Mouse (Mus musculus) c-Kit-positive CD71-positive TER-119-positive erythroid progenitor cells, embryonic 14.5 days (primary cell): Measurements from ENCODE around the gene Scarf2.
A peak's percentile ranks its signal among the peaks of the same experiment; 100 is the strongest.

Experiments
- DNase-seq: peaks from one replicate; pipeline ENCODE4 v3.0.0-alpha.2; 2013; ENCODE audit warnings: low spot score

Scarf2 gene

DNA sequence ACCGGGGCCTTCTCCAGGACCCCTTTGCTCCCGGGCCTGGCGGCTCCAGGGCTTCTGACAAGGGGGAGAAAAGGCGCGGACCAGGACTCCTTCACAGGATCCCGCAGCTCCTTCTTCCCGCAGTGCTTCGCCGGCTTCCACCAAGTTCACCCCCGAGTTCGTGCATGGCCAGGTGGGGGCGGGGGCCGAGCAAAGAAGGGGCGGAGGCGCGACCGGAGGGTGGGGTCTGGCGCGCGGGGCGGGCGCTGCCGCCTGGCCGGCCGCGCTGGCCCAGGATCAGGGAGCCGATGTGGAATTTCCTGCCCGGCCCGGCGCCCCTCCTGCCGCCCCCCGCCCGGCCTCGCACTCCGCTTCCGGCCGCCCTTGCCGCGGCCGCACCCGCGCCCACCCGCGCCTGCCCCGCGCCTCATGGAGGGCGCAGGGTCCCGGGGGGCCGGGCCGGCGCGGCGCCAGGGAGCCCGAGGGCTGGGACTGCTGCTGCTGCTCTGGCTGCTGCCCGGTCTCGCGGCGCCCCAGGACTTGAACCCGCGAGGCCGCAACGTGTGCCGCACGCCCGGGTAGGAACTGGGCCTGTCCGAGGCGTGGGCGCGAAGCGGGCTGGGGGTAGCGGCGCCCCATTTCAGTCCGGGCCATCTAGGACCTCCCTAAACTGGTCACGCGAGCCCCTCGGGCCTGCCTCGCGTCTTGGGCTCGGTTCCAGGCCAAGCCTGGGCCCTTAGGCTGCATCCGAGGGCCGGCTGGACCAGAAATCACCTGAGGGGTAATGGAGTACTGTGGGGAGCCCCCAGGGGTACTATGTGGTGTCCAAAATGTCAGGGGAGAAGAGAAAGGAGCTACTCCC is at the start of gene Scarf2:
Gene Scarf2 (plus strand): TSS at position 312 of the 841 bp plus-strand sequence.
- DNase-seq, result no peak

GRCm38 (mm10) chr16:17753001-17753400 is 44.1 kb upstream of the Scarf2 start:
- DNase-seq, result no peak

DNA sequence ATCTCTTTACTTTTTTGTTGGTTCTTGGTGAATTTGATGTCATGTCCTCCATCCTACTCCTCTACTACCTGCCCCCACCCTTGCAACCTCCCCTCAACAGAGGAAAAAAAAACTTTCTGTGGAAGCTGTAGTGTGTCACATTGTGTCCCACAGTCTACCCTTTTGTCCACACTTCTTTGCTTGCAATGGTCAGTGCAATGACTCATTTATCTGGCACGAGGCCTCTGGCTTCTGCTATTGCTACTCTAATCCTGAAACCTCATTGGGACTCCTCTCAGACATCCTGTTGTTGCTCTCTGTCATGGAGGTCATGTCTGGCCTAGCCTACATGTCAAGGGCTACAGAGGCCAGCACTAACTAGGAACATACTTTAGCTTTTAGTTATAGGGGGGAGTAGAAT is 43.4 kb upstream of the Scarf2 start:
- DNase-seq, result no peak

GRCm38 (mm10) chr16:17757756-17758155 is 39.3 kb upstream of the Scarf2 start:
- no peak for DNase-seq

DNA sequence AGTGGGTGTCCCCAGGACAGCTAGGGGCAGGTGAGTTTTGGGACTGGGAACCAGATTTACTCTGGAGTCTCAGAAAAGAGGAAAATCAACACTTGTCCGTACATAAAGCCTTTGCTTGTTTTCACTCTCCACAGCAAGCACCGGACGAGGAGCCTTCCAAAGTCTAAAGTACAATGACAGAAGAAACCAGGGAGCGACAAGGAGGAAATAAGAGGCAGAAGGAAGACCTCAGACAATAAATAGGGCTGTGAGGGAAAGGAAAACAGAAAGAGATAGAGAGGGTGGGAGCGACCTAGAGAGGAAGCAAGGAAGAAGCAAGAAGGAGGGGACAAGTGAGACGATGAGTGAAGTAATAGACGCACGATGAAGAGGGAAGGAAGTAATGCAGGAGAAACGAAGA is 38.2 kb upstream of the Scarf2 start:
- no peak for DNase-seq

DNA sequence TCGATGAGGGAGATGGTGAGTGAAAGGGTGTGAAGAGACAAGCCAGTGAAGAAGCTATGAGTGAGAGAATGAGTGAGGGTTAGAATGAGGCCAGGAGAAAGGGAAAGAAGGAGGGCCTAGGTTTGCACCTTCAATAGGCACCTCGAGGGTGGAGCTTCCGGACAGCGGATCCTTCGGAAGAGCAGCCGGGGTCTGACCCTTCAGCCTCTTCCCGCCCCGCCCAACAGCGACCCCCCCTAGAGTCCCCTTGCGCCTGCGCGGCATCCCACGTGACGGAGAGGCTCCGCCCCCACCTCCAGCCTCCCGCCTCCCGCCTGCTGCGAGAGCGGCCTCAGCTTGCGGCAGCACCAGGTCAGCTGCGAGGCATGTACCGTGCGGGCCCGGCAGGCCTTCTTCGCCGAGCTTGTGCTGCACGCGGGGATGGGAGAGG is 37.7 kb upstream of the Scarf2 start, which contains the start of gene Klhl22:
Gene Klhl22 (plus strand): TSS at position 275 of the 430 bp plus-strand sequence.
- peak; percentile 64 for DNase-seq

DNA sequence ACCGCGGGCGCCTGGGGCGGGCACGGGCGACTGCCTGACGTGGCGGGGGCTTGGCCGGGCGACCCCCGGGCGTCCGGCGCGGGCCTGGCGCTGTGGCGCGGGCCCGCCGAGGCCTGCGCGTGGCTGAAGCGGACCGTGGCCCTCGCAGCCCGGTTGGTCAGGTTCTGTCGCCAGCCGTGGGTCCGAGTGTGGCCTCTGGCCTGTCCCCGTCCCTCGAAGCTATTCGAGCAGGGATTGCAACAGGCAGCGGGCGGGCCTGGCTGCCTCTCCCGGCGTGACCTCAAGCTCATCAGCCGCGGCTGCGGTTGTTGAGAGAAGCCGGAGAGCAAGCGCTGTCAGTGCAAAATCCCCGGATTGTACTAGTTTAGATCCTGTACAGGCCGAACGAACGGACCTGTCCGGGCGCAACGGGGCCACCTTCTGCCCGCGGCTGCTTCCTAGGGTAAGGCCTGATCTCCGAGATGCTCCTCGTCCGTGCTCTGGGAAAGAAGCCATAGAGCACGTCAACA is 37.2 kb upstream of the Scarf2 start:
- DNase-seq, result no peak

DNA sequence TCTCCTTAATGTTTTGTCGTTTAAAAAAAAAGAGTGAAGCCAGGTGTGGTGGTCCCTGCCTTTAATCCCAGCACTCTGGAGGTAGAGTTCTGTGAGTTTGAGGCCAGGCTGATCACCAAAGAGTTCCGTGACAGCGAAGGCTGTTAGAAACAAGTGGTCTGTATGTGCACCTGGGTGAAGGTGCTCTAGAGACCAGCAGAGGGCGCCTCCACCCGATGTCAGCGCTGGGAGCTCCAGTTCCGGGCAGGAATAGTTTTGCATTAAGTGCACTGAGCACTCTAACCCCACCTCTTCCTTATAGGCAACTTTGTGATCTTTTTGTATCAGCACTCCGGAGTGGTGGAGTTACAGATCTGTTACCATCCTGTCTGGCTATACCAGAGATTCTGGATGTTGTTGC is 36.4 kb upstream of the Scarf2 start:
- peak; percentile 62 for DNase-seq

- peak; percentile 29 for DNase-seq
Measured at GRCm38 (mm10) chr16:17761074-17761473, 36.0 kb upstream of the Scarf2 start.

DNA sequence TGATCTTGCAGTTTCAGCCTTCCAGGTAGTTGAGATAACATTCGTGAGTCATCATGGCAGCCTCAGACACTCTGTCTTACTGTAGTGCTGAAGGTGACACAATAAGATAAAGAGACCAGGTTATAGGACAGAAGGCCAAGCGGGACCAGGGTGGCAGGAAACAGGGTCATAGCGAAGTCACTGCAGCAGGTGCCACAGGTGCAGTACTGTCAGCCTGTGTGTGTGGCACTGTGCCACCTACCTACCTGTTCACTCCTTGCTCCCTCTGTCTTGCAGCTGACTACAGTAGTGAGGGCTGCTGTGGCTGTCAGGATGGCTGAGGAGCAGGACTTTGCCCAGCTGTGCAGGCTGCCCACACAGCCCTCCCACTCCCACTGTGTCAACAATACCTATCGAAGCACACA is 33.0 kb upstream of the Scarf2 start:
- DNase-seq, result peak; percentile 34

GRCm38 (mm10) chr16:17768834-17769233 is 28.2 kb upstream of the Scarf2 start:
- DNase-seq, result peak; percentile 28

GRCm38 (mm10) chr16:17771117-17771865 is 25.8 kb upstream of the Scarf2 start:
- DNase-seq, result no peak

GRCm38 (mm10) chr16:17776828-17777227 is 20.3 kb upstream of the Scarf2 start:
- no peak for DNase-seq

DNA sequence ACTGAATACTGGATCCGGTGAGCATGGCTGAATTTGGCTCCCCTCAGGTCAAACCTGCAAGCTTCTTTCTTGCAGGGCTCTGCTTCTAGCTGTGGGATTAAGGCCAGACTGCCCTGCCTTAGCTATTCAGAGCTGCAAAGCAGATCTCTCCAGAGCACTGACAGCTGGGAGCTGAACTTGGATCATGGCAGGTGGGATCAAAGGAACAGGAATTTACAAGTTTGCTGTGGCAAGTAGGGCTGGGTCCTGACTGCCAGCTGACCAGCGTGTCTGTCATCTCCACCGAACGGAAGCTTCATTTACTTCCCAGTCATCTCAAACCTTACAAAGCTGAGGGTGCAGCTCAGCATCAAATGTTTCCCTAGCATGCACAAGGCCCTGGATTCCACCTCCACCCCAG is 18.9 kb upstream of the Scarf2 start:
- no peak for DNase-seq

DNA sequence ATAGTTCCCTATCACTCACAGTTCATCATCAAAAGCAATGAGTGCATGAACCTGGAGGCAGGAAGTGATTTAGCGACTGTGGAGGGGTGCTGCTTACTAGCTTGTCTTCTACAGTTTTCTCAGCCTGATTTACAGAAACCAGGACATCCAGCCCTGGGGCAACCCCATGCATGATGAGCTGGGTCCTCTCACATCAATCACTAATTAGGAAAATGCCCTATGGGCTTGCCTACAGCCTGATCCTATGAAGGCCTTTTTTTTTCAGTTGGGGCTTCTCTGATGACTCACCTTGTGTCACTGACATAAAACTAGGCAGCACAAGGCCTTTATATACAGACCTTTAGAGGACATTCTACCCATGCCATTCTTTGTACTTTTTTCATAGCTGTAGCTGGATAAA is 17.4 kb upstream of the Scarf2 start:
- DNase-seq, result no peak

DNA sequence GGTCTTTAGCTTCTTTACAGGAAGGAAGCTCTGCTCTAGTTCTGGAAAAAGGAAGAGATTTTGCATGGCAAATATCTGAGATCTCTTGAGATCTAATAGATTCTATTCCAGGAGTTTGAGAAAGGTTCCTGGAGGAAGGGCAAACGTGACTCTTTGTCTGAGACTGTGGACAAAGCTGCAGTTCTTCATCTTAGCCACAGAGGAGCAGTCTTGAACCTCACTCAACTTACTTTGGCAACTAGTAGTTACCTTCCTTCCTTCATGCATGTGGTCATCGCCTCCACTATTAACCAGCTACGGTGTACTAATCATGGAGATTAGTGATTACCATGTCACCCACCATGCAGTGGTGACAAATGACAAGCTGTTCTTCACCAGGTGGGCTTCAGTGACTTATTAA is 11.7 kb upstream of the Scarf2 start:
- no peak for DNase-seq

DNA sequence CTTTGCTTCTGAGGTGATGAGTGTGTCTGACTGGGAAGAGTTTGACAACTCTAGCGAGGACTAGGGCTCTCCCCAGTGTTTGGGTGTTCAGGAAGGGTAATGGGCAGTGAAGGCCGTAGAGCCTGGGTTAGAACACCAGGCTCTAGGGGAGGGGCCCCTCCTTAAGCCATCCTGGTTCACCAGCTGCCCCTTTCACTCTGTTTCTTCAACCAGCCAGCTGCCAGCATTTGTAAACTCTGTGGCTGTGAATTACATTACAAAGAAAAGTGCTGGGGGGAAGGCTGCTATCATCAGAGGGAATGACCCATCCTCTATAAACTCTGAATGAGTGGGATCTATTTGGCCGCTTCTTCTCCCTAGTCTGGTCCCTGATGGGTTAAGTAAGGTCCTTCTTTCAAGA is 4.4 kb upstream of the Scarf2 start:
- no peak for DNase-seq

DNA sequence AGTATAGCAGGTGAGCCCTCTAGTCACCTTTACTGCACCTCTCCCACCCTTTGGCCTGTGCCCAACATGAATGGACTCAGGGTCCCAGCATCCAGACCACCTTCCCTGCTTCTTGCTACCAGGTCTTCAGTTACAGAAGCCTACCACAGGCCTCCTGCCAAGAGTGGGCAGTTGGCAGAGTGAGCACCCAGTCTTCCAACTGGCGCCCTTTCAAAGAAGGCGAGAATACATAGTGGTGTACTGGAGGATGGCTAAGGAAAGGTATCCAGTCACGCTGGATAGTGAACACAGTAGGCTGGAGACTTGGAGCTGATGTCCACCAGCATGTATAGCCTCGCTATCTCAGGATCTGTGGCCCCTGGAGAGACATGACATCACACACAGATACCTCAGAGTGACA is 3.0 kb upstream of the Scarf2 start:
- DNase-seq, result no peak

- DNase-seq, result no peak
Measured at GRCm38 (mm10) chr16:17795643-17796042, 1.4 kb upstream of the Scarf2 start.

GRCm38 (mm10) chr16:17796519-17796918 is 563 bp upstream of the Scarf2 start:
- no peak for DNase-seq

DNA sequence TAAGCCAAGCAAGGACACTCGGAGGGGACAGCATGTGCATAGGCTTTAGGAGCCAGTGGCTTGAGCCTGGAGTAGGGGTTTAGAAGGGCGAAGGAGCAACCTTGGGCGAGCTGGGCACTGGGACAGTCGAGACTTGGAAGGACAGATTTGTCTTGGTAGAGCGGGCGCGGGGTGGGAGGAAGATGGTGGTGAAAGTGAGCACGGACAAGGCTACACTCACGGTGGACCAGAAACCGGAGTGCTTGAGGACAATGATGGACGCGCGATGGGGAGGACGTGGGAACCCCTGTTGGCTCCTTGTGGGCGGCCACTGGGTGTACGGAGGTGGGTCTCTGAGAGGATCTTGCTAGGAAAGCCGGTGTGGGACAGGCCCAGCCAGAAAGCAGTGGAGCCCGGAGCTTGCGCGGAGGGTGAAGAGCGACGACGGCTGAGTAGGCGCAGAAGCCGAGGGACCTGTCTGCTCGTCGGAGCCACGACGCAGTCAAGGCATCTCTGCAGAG is 780 bp downstream of the Scarf2 start:
- DNase-seq, result no peak

DNA sequence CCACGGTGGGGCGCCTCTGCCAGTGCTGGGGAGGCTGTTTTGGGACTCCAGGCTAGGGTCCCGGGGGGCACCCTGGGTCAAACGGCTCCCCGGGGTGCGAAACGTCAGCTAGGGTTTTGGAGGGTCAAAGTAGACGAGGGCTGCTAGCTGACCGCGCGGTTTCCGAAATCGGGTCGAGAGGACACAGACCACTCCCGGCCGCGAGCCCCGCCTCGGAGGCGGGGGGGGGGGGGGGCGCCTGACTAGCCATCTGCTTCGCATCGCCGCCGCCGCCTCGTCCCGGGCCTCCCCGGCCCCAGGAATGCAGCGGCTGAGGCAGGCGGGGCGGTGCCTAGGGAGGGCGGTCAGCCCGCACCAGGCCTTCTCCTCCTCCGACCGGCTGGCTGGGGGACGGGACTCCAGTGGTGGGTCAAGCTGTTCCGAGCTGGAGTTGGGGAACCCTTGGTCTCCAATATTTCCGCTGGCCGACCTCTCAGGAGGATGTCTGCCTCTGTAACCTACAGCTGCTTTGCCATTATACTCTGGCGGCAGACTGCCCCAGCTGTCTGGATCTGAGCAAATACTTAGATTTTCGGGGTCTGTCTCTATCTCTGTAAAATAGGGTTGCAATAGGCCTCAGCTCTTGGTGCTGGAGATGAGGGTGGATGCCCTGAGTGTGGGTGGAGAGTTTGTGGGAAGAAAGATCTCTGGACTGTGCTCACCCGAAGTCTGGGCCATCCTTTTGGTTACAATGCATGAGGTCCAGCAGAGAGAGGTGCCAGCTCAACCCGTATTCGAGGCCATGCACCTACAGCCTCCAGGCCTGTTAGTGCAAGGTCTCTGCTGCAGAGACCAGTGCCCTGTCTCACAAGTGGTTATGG is 1.5 kb downstream of the Scarf2 start:
- DNase-seq, result no peak
